Mouse (Mus musculus): ENCODE measurements around the gene Zfp618.

The Zfp618 gene

DNA sequence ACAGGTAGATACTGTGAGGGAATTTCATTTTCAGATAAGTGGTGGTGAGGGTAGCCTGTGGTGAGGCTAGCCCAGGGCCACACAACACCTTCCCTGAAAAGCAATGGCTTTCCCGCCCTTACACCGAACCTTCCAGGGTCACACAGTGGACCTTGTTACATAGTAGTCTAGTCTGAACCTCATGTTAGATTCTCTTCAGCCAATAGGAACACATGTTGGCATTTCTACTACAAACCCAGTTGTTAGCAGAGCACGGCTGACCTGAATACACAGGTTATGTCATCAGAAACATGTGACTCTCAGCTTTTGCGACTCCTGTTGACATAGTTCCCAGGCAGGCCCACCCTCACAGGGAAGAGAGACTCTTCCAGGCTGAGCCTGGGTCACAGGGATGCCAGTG, 33.9 kb downstream of the Zfp618 start:
- no peak for DNase-seq

GRCm38 (mm10) chr4:62999916-63000315, 34.5 kb downstream of the Zfp618 start:
- no peak for DNase-seq

GRCm38 (mm10) chr4:63000316-63001055, 35.1 kb downstream of the Zfp618 start:
- no peak for DNase-seq

- no peak for DNase-seq
Measured at GRCm38 (mm10) chr4:63002386-63002785, 37.0 kb downstream of the Zfp618 start.

GRCm38 (mm10) chr4:63004519-63004918, 39.1 kb downstream of the Zfp618 start:
- no peak for DNase-seq

- DNase-seq = no peak
Measured at GRCm38 (mm10) chr4:63005446-63006185, 40.2 kb downstream of the Zfp618 start.

DNA sequence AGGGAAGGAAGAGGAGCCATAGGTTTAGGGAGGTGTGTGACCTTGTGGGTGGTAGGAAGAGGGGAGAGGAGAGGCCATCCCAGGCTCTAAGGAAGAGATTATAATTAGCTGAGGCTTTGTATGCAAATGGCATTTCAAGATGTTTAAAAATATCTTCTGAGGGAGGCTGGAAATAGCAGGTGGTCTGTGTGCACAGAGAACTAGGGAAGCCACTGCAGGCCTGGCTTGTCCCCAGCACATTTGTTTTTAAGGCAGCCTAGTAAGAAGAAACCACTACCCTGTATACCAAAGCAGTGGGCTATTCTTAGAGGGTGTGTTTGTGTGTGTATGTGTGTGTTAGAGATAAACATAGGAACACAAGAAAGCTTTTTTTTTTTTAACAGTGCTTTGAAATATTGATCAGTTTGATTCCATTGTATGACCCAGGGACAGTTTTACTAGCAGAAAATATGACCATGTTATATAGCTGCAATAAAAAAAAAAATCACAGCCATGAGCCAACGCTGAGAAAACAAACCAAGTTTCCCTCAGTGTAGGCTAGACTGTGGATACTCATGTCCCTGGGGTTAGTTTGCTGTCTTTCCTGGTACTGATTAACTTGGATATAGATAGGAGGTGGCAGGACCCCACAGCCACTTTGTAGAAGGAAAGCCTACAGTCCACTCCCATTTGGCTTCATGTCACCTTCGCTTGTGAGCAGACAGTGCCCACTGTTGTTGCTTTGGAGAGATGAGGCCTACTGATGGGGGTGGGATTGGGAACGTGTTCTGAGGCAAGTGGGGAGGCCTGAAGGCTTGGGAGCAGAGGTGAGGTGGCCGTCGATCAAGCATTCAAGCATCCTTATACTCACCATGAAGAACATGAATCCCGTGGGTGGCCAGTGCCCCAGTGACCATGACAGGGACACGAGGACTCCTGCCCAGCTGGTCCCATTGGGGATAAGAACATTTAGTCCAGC, 41.1 kb downstream of the Zfp618 start:
- DNase-seq = no peak

GRCm38 (mm10) chr4:63008206-63008605, 42.8 kb downstream of the Zfp618 start:
- DNase-seq = no peak

GRCm38 (mm10) chr4:63008822-63009221, 43.4 kb downstream of the Zfp618 start:
- DNase-seq = no peak

- DNase-seq = no peak
Measured at GRCm38 (mm10) chr4:63009821-63010220, 44.4 kb downstream of the Zfp618 start.

DNA sequence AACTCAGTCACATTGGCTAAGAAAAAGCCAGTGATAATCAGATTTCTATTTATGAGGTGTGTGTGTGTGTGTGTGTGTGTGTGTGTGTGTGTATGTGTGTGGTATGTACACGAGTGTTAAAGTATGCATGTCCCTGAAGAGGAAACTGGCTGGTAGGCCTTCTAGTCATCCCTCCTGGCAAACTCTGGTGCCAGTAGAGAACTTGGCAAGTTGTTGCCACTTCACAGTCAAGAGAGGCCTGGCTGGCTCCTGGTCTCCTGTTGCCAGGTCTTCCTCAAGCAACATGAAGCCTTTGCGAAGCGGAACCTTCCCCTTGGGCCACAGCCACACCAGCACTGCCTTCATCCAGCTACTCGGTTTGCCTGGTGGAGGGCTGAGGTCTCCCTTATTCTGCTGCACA, 44.9 kb downstream of the Zfp618 start:
- peak; percentile 76 to 82 for DNase-seq

- no peak for DNase-seq
Measured at GRCm38 (mm10) chr4:63018616-63019015, 53.2 kb downstream of the Zfp618 start.

DNA sequence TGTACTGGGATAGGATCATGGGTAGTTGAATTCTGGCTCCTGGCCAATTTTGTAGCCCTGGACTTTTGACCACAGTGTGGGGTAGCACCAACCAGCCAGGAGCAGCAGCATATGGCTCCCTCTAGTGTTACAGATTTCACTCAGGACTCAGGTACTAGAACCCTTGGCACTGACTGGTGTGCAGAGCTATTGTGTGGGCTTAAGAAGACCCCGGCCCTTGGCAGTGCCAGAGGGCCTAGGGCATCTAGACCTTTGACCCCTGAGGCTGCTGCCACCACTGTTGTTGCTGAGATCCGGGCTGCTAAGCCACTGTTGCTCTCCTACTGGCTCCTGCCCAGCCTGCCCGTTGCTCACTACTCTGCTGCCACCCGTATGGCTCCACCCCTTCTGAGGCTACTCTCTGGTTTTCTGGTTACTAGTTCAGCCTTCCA, 54.1 kb downstream of the Zfp618 start:
- DNase-seq = no peak

DNA sequence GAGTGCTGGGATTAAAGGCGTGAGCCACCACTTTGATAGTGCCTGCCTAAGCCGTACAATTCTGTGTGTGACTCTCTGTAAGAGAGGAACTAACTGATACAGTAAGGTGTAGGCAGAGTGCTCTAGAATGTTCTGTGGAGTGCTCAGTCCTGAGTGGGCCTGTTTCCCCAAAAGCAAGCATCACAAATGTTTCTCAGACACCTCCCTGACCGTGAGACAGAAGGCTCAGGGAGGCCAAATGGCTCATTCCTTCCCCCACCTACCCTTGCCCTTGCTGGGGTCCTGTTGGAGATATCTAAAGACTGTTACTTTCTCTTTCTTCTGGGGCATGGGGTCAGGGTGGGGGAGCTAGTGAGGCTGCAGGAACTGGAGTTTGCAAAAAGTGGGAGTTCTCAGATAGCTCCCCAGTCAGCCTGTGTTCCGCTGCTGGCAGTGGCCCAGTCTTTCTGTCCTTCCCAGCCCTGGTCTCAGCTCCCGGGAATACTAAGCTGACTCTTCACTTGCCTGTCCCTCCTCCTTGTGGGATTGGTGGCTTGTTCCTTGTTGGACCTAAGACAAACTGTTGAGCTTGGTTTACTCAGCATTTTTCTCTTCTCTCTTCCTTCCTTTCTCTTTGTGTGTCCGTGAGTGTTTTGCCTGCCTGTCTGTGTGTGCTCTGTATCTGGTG, 55.8 kb downstream of the Zfp618 start:
- DNase-seq = no peak

GRCm38 (mm10) chr4:63023465-63023864, 58.1 kb downstream of the Zfp618 start:
- no peak for DNase-seq

DNA sequence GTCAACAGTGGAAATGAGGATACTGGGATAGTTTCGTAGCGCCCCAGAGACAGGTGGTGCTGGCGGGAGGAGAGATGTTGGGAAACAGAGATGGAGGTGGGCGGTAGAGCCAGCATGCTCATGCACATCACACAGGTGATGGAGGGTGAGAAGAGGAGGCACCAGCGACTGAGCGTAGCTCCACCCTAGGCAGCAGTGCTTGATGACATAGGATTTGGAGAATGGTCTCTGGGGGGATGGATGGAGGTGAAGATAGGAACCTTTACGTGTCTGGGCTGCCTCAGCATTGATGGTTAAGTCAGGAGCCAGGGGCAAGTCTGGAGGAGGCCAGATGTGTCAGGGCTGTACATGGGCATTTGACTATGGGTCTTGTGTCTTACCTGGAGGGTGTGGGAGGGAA, 58.7 kb downstream of the Zfp618 start:
- no peak for DNase-seq

GRCm38 (mm10) chr4:63024734-63025256, 59.4 kb downstream of the Zfp618 start:
- no peak for DNase-seq

DNA sequence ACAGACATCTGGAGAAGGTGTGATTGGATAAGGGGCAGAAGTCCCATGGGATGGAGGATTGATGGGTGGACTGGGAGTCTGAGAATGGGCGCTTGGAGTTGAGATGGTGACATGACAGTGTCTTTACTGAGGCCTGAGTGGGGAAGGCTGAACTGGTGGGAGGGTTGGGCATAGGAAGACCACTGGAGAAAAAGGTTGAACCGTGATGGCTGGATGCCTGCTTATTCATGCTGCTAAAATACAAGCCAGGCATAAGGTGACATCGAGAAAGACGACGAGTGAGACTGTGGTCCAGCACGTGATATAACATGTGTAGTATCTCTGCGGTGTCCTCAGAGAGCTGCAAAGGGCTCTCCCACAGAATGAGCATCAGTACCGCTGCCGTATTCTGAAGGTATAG, 59.9 kb downstream of the Zfp618 start:
- no peak for DNase-seq

DNA sequence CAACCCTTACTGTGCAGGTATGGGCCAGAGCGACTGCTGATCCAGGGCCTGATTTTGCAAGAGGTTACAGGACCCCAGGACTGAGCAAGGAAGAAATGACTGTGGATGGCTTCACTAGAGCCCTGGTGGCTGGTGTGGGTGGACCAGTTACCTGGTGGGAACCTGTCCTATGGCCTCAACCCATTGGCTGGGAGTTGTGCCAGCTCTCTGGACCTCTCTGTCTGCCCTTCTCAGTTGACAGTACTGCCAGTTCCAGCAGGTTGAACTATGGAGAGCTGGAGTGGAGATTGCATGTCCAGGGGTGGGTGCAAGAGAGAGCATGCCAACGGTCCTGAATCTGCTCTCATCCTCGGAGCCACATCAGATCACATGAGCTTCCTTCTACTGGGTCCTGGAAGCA, 60.9 kb downstream of the Zfp618 start:
- no peak for DNase-seq

DNA sequence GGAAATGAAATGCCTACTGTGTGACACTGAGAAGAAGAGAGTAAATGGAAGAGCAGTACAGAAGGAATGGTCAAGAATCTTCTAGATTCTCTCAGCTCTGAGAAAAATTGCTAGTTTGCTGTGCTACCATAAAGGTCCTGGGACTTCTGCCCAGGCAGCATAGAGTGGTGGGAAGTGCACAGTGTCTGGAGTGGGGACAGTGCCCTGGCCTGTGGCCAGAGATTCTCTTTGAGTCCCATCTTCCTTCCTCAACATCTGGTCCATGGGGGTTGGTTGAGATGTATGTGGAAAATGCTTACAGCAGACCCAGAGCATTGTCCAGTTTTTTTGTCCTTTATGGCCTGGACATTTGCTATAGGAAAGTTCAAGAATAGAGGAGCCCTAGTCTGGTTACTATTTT, 62.1 kb downstream of the Zfp618 start:
- no peak for DNase-seq

- no peak for DNase-seq
Measured at GRCm38 (mm10) chr4:63030157-63030556, 64.8 kb downstream of the Zfp618 start.

GRCm38 (mm10) chr4:63031240-63031639, 65.9 kb downstream of the Zfp618 start:
- DNase-seq = no peak
